Comparison of ENCODE assay signal across 15 mouse cellular contexts in the genomic region with DNA sequence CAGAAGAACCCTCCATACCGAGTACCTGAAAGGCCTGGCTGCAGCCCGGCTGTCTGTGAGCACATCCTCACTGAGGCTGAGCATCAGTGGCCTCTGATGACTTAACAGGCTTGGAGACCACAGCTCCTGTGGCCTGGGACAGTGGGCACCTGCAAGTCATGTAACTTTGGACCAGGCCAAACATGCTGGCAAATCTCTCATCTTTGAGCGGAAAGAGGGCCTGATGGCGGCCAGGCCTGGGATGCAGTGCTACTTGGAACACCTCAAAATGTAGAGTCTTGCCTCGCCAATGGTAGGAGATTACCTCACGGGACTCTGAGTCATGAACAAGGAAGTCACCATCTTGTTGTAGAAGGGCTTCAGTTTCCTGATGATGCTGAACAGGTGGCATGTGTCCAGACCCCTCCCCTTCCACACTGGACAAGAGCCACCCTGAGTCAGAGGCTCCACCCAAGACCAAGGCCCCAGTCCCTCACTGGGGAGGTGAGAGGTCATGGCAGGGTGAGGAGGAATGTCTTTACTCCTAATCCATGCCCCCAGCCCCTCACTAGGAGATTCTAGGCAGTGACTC. TPM values are rescaled to one million over a fixed set of nuclear protein-coding genes. Genes with fewer than 3 reads are reported as not detected.
DNase-seq lines count a peak whose midpoint lies in the region; ATAC-seq lines count a peak whose summit lies in the region.
"Had no signal": no experiment of that assay in that cellular context is flagged by ENCODE, and none has a peak within 500 bp of the region (broad histone marks: within the 10 kb centered on the region; RNA-seq: fewer than 3 reads in every experiment).

No protein-coding gene starts in this region.

- intact Hi-C loops in heart, postnatal 36 days (cut with DNase I): no loop called here

- peak; percentile 59 to 75 for DNase-seq in gastrocnemius, adult 8-10 months (ENCODE audit: low spot score in 2 of 2)
- DNase-seq in gastrocnemius, postnatal 25 days: no peak
- DNase-seq in lung, postnatal 25 days (ENCODE audit: low spot score): peak; percentile 12
- no peak for DNase-seq in lung, postnatal 10 days
- DNase-seq in adipocyte (ENCODE audit: low spot score): peak; percentile 66
- DNase-seq in heart, postnatal 36 days: peak; percentile 50 to 60
- DNase-seq in embryo, embryonic 9.5 days (ENCODE audit: extremely low spot score): no peak
- DNase-seq: cerebellum, adult 11 months; cerebellum, postnatal 14 days; kidney, adult 18-20 months; kidney, postnatal 4 days; right cerebral cortex, postnatal 25 days; thymus, postnatal 36 days had no signal

- ATAC-seq in frontal cortex, adult (ENCODE audit: low TSS enrichment): no peak
- ATAC-seq: forebrain, embryonic 13.5 days had no signal

RNA-seq across cellular contexts. Expression of a gene that starts 11.3 kb away (rescaled TPM):
- total RNA-seq in gastrocnemius, adult 8-10 months (2022): under 1 TPM; 0.17 to 0.48 (median 0.32) TPM
- total RNA-seq in gastrocnemius, postnatal 25 days (2021): under 1 TPM; 0.33 to 0.56 TPM
- 1 to 10 TPM; 1.4 to 2.5 TPM for total RNA-seq in heart, postnatal 36 days (2021)

RNA-seq across cellular contexts. Expression of a gene that starts 18.4 kb away (rescaled TPM):
- 100 to 1,000 TPM; 169 to 191 (median 176) TPM for total RNA-seq in gastrocnemius, adult 8-10 months (2022)
- total RNA-seq in gastrocnemius, postnatal 25 days (2021): 100 to 1,000 TPM; 132 to 134 TPM
- total RNA-seq in heart, postnatal 36 days (2021): 100 to 1,000 TPM; 113 to 124 TPM

RNA-seq across cellular contexts. Expression of a gene that starts 19.4 kb away (rescaled TPM):
- total RNA-seq in gastrocnemius, adult 8-10 months (2022): 10 to 100 TPM; 24.3 to 28.1 (median 26.3) TPM
- 10 to 100 TPM; 20.7 to 22.7 TPM for total RNA-seq in gastrocnemius, postnatal 25 days (2021)
- total RNA-seq in heart, postnatal 36 days (2021): 10 to 100 TPM; 32.0 to 32.1 TPM

RNA-seq across cellular contexts. Expression of a gene that starts 39.7 kb away (rescaled TPM):
- 10 to 100 TPM in 3 of 4 experiments, 1 to 10 TPM in 1; 8.4 to 33.5 (median 14.9) TPM for total RNA-seq in gastrocnemius, adult 8-10 months (2022)
- total RNA-seq in gastrocnemius, postnatal 25 days (2021): 10 to 100 TPM in 1 of 2 experiments, 1 to 10 TPM in 1; 2.5 to 26.2 TPM
- 10 to 100 TPM; 96.2 to 97.5 TPM for total RNA-seq in heart, postnatal 36 days (2021)

Comparison
In these comparisons a context has a peak if more than half of its experiments do, and no peak if none do; other contexts are left out.
1. DNase-seq: peak in gastrocnemius, adult 8-10 months (2 of 2), lung, postnatal 25 days (single experiment), adipocyte (single experiment) and heart, postnatal 36 days (2 of 2); none in gastrocnemius, postnatal 25 days (single experiment), lung, postnatal 10 days (single experiment) and embryo, embryonic 9.5 days (single experiment).